Mouse (Mus musculus) limb, embryonic 10.5 days (tissue): Measurements from ENCODE around the gene Usp47. TPM values are rescaled to one million over a fixed set of nuclear protein-coding genes. Genes with fewer than 3 reads are reported as not detected.

Experiments used
- DNase-seq: peaks from one replicate; pipeline ENCODE4 v3.0.0-alpha.2; 2017; ENCODE audit warnings: low spot score
- H3K27ac ChIP-seq: fragments of 300-500 bp; sonication (generic); 2 replicates; pipeline ENCODE4 v1.5.1; 2016; ENCODE audit warnings: mild to moderate bottlenecking
- H3K27me3 ChIP-seq: fragments of 300-500 bp; sonication (generic); 2 replicates; pipeline ENCODE4 v1.6.1; 2016; ENCODE audit warnings: low read depth, mild to moderate bottlenecking; ENCODE audit not compliant: poor library complexity, severe bottlenecking
- H3K36me3 ChIP-seq: fragments of 300-500 bp; sonication (generic); 2 replicates; pipeline ENCODE4 v1.6.1; 2016; ENCODE audit warnings: mild to moderate bottlenecking, moderate library complexity
- H3K4me1 ChIP-seq: fragments of 300-500 bp; sonication (generic); 2 replicates; pipeline ENCODE4 v1.6.1; 2016
- H3K4me3 ChIP-seq: fragments of 300-500 bp; sonication (generic); 2 replicates; pipeline ENCODE4 v1.5.1; 2016; ENCODE audit warnings: mild to moderate bottlenecking, moderate library complexity
- H3K9me3 ChIP-seq: fragments of 300-500 bp; sonication (generic); replicated peaks from 2 replicates; pipeline ENCODE4 v1.6.1; 2016; ENCODE audit warnings: mild to moderate bottlenecking
- WGBS: fragments of 180-500 bp; shearing (Covaris S2); methylation state at CpG from one replicate; pipeline ENCODE4 v1.1.7; 2016; 5-methylcytosine and 5-hydroxymethylcytosine counted together
- polyA plus RNA-seq: library from polyadenylated mRNA; unstranded; fragments of >200 nt; fragmentation: Nextera tagmentation; extraction: Ambion mirVana; gene quantifications from 2 replicates; pipeline ENCODE4 v1.2.1, GENCODE M21; 2016

The Usp47 gene
- polyA plus RNA-seq, 1 experiment from 2014 or later, result 93.4 TPM

- no peak for DNase-seq
- Histone ChIP-seq H3K36me3 (peaks cover 72% of the 10 kb centered on the region), H3K4me1 (no peaks in the 10 kb centered on the region)
Observed at GRCm38 (mm10) chr7:112110638-112111372, 87.5 kb downstream of the Usp47 start.

GRCm38 (mm10) chr7:112117501-112117900 is 94.2 kb downstream of the Usp47 start:
- WGBS, result 84% methylated on average over 7 of the region's 7 CpGs
- no peak for DNase-seq
- Histone ChIP-seq H3K27ac (no peak overlapping the region; the same call in 1 of the 2 replicates), H3K9me3 (no peaks in the 10 kb centered on the region), H3K4me3 (no peak overlapping the region), H3K27me3 (no peaks in the 10 kb centered on the region), H3K36me3 (peaks cover 7% of the 10 kb centered on the region), H3K4me1 (peaks cover 29% of the 10 kb centered on the region)

More at GRCm38 (mm10) chr7:112110638-112111372, 87.5 kb downstream of the Usp47 start:
- 94% methylated on average over 19 of the region's 19 CpGs for WGBS
- H3K4me3 ChIP-seq, result no peak overlapping the region
- H3K9me3 ChIP-seq, result no peaks in the 10 kb centered on the region
- H3K27ac ChIP-seq, result no peak overlapping the region
- no peaks in the 10 kb centered on the region for H3K27me3 ChIP-seq

- H3K9me3 ChIP-seq, result no peaks in the 10 kb centered on the region
- no peak overlapping the region for H3K4me3 ChIP-seq
- peaks cover 3% of the 10 kb centered on the region; the same call in 1 of the 2 replicates for H3K36me3 ChIP-seq
- H3K27ac ChIP-seq, result no peak overlapping the region
- H3K4me1 ChIP-seq, result peaks cover 35% of the 10 kb centered on the region
- H3K27me3 ChIP-seq, result no peaks in the 10 kb centered on the region
- no peak for DNase-seq
- WGBS, result 91% methylated on average over 7 of the region's 7 CpGs
Observed at GRCm38 (mm10) chr7:112118086-112118485, 94.8 kb downstream of the Usp47 start.

GRCm38 (mm10) chr7:112119248-112119647 is 95.9 kb downstream of the Usp47 start:
- H3K27me3 ChIP-seq, result no peaks in the 10 kb centered on the region
- DNase-seq, result no peak
- H3K27ac ChIP-seq, result peak overlapping the region; percentile 50; the same call in 1 of the 2 replicates
- H3K4me3 ChIP-seq, result no peak overlapping the region
- H3K36me3 ChIP-seq, result 0 out of 2 replicates have a peak, but pooled peaks cover 3% of the 10 kb centered on the region
- peaks cover 46% of the 10 kb centered on the region for H3K4me1 ChIP-seq
- WGBS, result 88% methylated on average over 7 of the region's 7 CpGs
- H3K9me3 ChIP-seq, result no peaks in the 10 kb centered on the region

- H3K27me3 ChIP-seq, result no peaks in the 10 kb centered on the region
- no peak for DNase-seq
- H3K4me3 ChIP-seq, result 0 out of 2 replicates have a peak overlapping the region, but pooled peaks have one; percentile 6
- H3K36me3 ChIP-seq, result no peaks in the 10 kb centered on the region
- peaks cover 55% of the 10 kb centered on the region for H3K4me1 ChIP-seq
- peak overlapping the region; percentile 83 for H3K27ac ChIP-seq
- no peaks in the 10 kb centered on the region for H3K9me3 ChIP-seq
- WGBS, result 71% methylated on average over 11 of the region's 11 CpGs
Observed at GRCm38 (mm10) chr7:112120861-112121810, 97.8 kb downstream of the Usp47 start.

- Histone ChIP-seq H3K4me3 (0 out of 2 replicates have a peak overlapping the region, but pooled peaks have one; percentile 6), H3K36me3 (no peaks in the 10 kb centered on the region), H3K27me3 (no peaks in the 10 kb centered on the region), H3K4me1 (peaks cover 55% of the 10 kb centered on the region), H3K9me3 (no peaks in the 10 kb centered on the region), H3K27ac (peak overlapping the region; percentile 83)
- WGBS, result 62% methylated on average over 11 of the region's 11 CpGs
- peak; percentile 60 for DNase-seq
Observed at GRCm38 (mm10) chr7:112121866-112122500, 98.7 kb downstream of the Usp47 start.

DNA sequence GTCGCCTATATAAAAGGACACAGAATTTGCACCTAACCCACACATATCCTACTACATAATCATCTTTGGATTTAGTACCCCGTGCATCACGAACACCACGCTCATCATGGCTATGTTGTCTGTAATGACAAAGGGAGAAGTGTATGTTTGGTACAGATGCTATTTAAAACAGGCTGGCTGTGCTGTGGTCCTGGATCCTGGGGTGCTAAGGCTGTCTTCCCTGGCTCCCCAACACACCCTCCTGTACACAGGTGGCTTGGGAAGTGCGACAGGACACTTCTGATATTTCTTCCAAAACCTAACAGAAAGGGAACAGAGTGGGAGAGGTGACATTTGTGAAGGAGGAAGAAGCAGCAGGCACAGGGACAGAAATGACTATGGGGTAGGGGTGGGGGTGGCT is 100.3 kb downstream of the Usp47 start:
- no peaks in the 10 kb centered on the region for H3K36me3 ChIP-seq
- H3K27ac ChIP-seq, result peak overlapping the region; percentile 83
- H3K27me3 ChIP-seq, result no peaks in the 10 kb centered on the region
- DNase-seq, result no peak
- no peaks in the 10 kb centered on the region for H3K9me3 ChIP-seq
- peaks cover 62% of the 10 kb centered on the region for H3K4me1 ChIP-seq
- H3K4me3 ChIP-seq, result no peak overlapping the region
- WGBS, result 94% methylated on average over 5 of the region's 5 CpGs

- Histone ChIP-seq H3K4me3 (no peak overlapping the region), H3K36me3 (no peaks in the 10 kb centered on the region), H3K27ac (peak overlapping the region; percentile 46), H3K4me1 (peaks cover 57% of the 10 kb centered on the region), H3K9me3 (no peaks in the 10 kb centered on the region), H3K27me3 (no peaks in the 10 kb centered on the region)
- no peak for DNase-seq
- WGBS, result 94% methylated on average over 7 of the region's 7 CpGs
Observed at GRCm38 (mm10) chr7:112125625-112126260, 102.4 kb downstream of the Usp47 start.

GRCm38 (mm10) chr7:112127085-112127637 is 103.9 kb downstream of the Usp47 start:
- H3K36me3 ChIP-seq, result no peaks in the 10 kb centered on the region
- no peaks in the 10 kb centered on the region for H3K9me3 ChIP-seq
- H3K27me3 ChIP-seq, result no peaks in the 10 kb centered on the region
- no peak overlapping the region for H3K4me3 ChIP-seq
- no peak for DNase-seq
- 81% methylated on average over 5 of the region's 5 CpGs for WGBS
- H3K27ac ChIP-seq, result no peak overlapping the region
- peaks cover 43% of the 10 kb centered on the region for H3K4me1 ChIP-seq

GRCm38 (mm10) chr7:112127954-112128353 is 104.7 kb downstream of the Usp47 start:
- WGBS, result 84% methylated on average over 4 of the region's 4 CpGs
- H3K9me3 ChIP-seq, result no peaks in the 10 kb centered on the region
- H3K4me3 ChIP-seq, result no peak overlapping the region
- peaks cover 35% of the 10 kb centered on the region for H3K4me1 ChIP-seq
- DNase-seq, result no peak
- no peaks in the 10 kb centered on the region for H3K27me3 ChIP-seq
- H3K27ac ChIP-seq, result no peak overlapping the region; the same call in 1 of the 2 replicates
- H3K36me3 ChIP-seq, result no peaks in the 10 kb centered on the region

DNA sequence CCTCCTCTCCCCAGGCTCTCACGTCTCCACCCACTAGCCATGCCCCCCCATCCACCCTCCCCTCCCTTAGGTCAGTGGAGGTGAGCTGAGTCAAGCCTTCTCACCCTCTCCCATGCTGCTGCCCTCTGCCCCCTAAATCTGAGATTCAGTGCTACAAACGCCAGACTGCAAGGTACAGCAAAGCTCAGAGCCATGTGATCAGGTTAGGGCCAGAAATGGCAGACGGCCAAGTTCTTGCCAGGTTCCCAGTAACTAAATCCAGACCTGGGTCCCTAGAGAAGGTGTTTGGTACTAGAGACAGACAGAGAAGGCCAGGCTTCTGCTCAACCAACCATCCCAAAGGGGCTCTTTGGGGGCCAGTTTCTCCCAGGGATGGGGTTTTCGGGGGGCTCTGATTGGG is 105.5 kb downstream of the Usp47 start:
- WGBS, result 69% methylated on average over 4 of the region's 4 CpGs
- no peak overlapping the region for H3K4me3 ChIP-seq
- no peaks in the 10 kb centered on the region for H3K9me3 ChIP-seq
- H3K4me1 ChIP-seq, result peaks cover 26% of the 10 kb centered on the region
- no peaks in the 10 kb centered on the region for H3K27me3 ChIP-seq
- peak overlapping the region; percentile 37; the same call in 1 of the 2 replicates for H3K27ac ChIP-seq
- DNase-seq, result peak; percentile 45
- no peaks in the 10 kb centered on the region for H3K36me3 ChIP-seq

DNA sequence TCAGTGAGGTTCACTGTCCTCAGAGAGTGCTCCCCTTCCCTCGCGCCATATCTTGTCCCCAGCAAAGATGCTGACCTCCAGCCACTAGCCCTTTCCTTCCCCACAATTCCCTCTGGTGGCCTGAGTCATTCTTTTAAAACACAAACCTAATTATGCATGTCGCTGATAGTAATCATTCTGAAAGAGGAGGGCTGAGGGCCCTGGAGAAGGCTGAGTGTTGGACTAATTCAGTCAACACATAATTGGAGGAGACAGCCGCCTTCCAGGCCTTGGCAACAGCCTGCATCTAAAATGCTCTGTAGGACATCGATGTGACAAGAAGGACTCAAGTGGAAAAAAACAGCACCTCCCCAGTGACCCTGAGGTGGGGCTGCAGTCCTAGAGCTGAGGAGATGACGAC is 106.5 kb downstream of the Usp47 start:
- no peak for DNase-seq
- Histone ChIP-seq H3K27me3 (no peaks in the 10 kb centered on the region), H3K27ac (no peak overlapping the region), H3K4me1 (peaks cover 19% of the 10 kb centered on the region), H3K4me3 (no peak overlapping the region), H3K36me3 (no peaks in the 10 kb centered on the region), H3K9me3 (no peaks in the 10 kb centered on the region)
- WGBS, result 85% methylated on average over 6 of the region's 6 CpGs
